Mouse (Mus musculus): Measurements from ENCODE around the gene Olfr877. TPM values are rescaled to one million over a fixed set of nuclear protein-coding genes. Genes with fewer than 3 reads are reported as not detected.

Gene Olfr877
- total RNA-seq (2023), result not detected

DNA sequence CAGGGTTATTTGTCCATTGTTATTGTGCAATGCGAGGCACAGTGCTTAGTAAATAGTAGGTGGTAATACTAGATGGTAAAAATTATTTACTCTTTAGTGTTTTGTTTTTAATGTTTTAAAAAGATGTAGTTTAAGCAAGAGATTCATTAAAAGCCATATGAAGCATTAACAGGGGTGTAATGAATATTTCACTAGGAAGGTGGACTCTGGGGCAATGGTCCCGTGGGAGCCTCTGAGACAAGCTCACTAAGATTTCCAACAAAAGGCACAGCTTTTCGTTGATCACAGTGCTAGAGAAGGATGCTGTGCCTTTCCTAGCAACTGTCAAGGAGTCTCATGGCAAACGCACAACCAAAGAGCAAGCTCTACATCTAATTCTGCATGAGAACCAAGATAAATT is at the start of gene Olfr877:
Gene Olfr877, plus strand, starts transcription at position 301 of the 400 bp plus-strand sequence.

DNA sequence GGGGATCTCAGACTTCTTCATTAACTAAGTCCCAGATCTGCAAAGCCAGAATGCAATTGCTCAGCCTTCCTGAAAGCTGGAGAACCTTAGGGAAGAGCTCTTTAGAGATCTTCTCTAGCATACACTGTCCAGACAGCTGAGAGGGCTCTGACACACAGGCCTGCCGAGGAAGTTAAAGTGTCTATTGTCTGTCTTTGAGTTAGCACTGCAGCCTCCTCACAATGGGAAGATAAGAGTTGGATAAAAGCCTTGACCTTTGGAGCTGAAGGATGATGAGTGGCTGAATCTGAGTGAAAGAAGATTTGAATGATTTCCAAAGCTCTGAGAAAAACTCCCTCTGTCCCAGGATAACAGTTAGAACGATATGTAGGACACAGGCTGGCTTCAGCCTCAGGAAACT is 42.6 kb downstream of the Olfr877 start, which contains the start of gene Olfr145:
Gene Olfr145, plus strand, starts transcription at position 64 of the 400 bp plus-strand sequence.

Other genes starting within 250 kb of the Olfr877 start
- gene Spa17, start 240.5 kb upstream of the Olfr877 start, total RNA-seq (2023), result 1 to 10 TPM; 1.7 to 2.1 TPM
- gene Tbrg1, start 197.0 kb upstream of the Olfr877 start, total RNA-seq (2023), result 10 to 100 TPM; 53.0 to 53.5 TPM
- gene Panx3, start 185.0 kb upstream of the Olfr877 start, total RNA-seq (2023), result not detected
- not detected for gene Olfr160, start 138.0 kb upstream of the Olfr877 start, total RNA-seq (2023)
- gene Olfr874, start 109.2 kb upstream of the Olfr877 start, total RNA-seq (2023), result not detected
- not detected for gene Olfr875, start 82.4 kb upstream of the Olfr877 start, total RNA-seq (2023)
- not detected for gene Olfr876, start 51.2 kb upstream of the Olfr877 start, total RNA-seq (2023)
- gene Olfr145, start 42.5 kb downstream of the Olfr877 start, total RNA-seq (2023), result not detected
- not detected for gene Olfr878, start 63.6 kb downstream of the Olfr877 start, total RNA-seq (2023)
- not detected for gene Olfr881, start 137.6 kb downstream of the Olfr877 start, total RNA-seq (2023)
- not detected for gene Olfr883, start 171.5 kb downstream of the Olfr877 start, total RNA-seq (2023)
- gene Olfr884, start 192.3 kb downstream of the Olfr877 start, total RNA-seq (2023), result not detected
- not detected for gene Olfr885, start 207.1 kb downstream of the Olfr877 start, total RNA-seq (2023)
- gene Olfr887, start 229.8 kb downstream of the Olfr877 start, total RNA-seq (2023), result not detected